Mouse (Mus musculus) lung, adult 2 months (tissue): Measurements from ENCODE around the gene Mast1. TPM values are rescaled to one million over a fixed set of nuclear protein-coding genes. Genes with fewer than 3 reads are reported as not detected.

Experiments used
- DNase-seq: peaks from one replicate; pipeline ENCODE4 v3.0.0; 2022
- H3K4me1 ChIP-seq: fragments of 200-500 bp; 2 replicates; pipeline ENCODE4 v1.6.1; 2011; ENCODE audit warnings: low read length; ENCODE audit not compliant: control insufficient read depth, insufficient read depth
- H3K4me3 ChIP-seq: fragments of 200-500 bp; replicated peaks from 2 replicates; pipeline ENCODE3; 2011; ENCODE audit warnings: low read depth, mild to moderate bottlenecking, control low read depth, low read length; ENCODE audit errors: extremely low read depth
- CTCF ChIP-seq: fragments of 200-500 bp; IDR thresholded peaks from 2 replicates; pipeline ENCODE4 v1.5.1; 2011; ENCODE audit warnings: mild to moderate bottlenecking, low read length, control low read depth; ENCODE audit not compliant: insufficient read depth
- POLR2A ChIP-seq: fragments of 200-500 bp; IDR thresholded peaks from 2 replicates; pipeline ENCODE4 v1.6.1; 2011; ENCODE audit warnings: low read depth, mild to moderate bottlenecking, control low read depth, low read length, borderline replicate concordance; ENCODE audit errors: extremely low read depth
- WGBS: fragments of 180-500 bp; shearing (Covaris S2); methylation state at CpG from one replicate; pipeline ENCODE4 v1.1.7; 2018; 5-methylcytosine and 5-hydroxymethylcytosine counted together
- polyA plus RNA-seq: library from polyadenylated mRNA; depleted of rRNA; stranded (reverse); fragments of >200 nt; gene quantifications from 2 replicates; pipeline ENCODE4 v1.2.3, GENCODE M21; 2012; rRNA removed

Mast1 gene
- polyA plus RNA-seq, 1 experiment, result 0.41 TPM

DNA sequence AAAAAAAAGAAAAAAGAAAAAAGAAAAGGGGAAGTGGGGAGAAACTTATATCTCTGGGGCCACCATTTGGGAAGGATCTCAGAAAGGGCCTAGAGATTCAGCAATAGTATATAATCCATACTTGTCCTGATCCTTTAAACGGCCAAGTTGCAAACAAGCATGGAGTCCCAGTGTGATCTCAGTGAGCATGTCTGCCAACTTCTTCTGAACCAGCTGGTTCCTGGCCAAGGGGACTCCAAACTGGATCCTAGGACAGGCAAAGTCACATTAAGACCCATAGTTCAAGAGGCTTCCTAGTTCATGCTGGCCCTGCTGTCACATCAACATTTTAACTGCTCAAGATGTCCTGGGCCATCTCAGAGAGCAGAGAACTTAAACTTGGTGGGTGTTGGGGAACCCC lies 48.0 kb downstream of the Mast1 start:
- H3K4me1 ChIP-seq, result peaks cover 3% of the 10 kb centered on the region
- TF ChIP-seq POLR2A (no peak), CTCF (no peak)
- 90% methylated on average over 1 of the region's 1 CpGs for WGBS
- no peak for DNase-seq
- H3K4me3 ChIP-seq, result no peak overlapping the region

DNA sequence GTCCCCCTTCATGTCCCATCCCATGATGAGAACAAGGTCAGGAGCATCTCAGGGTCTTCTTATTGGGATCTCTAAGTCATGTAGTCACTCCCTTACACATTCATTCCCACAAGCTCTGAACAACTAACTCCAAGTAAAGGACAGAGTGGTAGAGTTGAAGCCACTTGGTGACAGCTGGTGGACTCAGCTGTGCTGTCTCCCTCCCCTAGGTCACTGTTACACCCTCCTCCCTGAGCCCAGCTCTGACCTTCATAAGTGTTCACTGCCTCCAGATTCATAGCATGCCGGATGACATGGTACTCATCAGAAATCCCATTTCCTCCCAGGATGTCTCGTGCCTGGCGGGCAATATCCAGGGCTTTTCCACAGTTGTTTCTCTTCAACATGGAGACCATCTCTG lies 48.9 kb downstream of the Mast1 start:
- 84% methylated on average over 3 of the region's 3 CpGs for WGBS
- H3K4me3 ChIP-seq, result no peak overlapping the region
- TF ChIP-seq POLR2A, result no peak
- no peak for TF ChIP-seq CTCF
- H3K4me1 ChIP-seq, result no peaks in the 10 kb centered on the region
- no peak for DNase-seq

DNA sequence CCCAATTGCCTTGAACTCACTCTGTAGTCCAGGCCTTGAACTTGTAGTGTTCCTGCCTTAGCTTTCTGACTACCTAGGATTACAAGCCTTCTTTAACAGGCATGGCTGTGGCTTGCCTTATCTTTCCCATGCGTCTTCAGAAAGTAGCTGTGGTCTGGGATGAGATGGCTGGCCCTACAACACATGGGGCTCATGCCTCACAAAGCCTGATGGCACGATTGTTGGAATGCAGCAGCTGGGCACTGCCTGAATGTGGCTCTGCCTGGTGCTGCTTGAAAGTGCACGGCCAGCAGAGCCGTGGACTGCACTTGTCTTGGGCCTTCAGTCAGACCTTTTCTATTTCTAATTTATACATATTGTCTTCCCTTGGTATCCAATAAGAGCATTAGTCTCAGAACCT lies 52.4 kb downstream of the Mast1 start:
- Histone ChIP-seq H3K4me1 (no peaks in the 10 kb centered on the region), H3K4me3 (no peak overlapping the region)
- WGBS, result 85% methylated on average over 4 of the region's 4 CpGs
- TF ChIP-seq POLR2A (no peak), CTCF (no peak)
- no peak for DNase-seq

DNA sequence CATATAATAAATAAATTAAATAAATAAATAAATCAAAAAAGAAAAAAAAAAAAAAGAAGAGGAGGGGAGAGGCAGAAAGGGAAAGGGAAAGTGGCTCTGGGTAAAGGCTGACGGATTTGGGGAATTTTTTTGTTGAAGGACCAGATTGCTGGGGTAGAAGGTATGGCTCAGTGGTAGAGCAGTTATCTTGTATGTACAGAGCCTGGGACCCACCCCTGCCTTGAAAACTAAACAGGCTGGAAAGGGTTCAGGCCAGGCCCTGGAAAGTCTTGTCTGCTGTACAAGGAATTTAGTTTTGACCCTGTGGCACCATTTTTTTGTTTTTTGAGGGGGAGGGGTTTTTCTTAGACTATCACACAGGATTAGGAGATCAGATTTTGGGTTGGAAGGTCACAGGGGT lies 58.2 kb downstream of the Mast1 start:
- no peak overlapping the region for H3K4me3 ChIP-seq
- TF ChIP-seq CTCF (no peak), POLR2A (no peak)
- H3K4me1 ChIP-seq, result no peaks in the 10 kb centered on the region
- DNase-seq, result no peak
- 65% methylated on average over 1 of the region's 1 CpGs for WGBS

- 75% methylated on average over 3 of the region's 3 CpGs for WGBS
- Histone ChIP-seq H3K4me1 (peaks cover 4% of the 10 kb centered on the region), H3K4me3 (no peak overlapping the region)
- no peak for TF ChIP-seq CTCF
- TF ChIP-seq POLR2A, result no peak
- DNase-seq, result no peak
Observed at GRCm38 (mm10) chr8:84877297-84878035, 59.7 kb downstream of the Mast1 start.

DNA sequence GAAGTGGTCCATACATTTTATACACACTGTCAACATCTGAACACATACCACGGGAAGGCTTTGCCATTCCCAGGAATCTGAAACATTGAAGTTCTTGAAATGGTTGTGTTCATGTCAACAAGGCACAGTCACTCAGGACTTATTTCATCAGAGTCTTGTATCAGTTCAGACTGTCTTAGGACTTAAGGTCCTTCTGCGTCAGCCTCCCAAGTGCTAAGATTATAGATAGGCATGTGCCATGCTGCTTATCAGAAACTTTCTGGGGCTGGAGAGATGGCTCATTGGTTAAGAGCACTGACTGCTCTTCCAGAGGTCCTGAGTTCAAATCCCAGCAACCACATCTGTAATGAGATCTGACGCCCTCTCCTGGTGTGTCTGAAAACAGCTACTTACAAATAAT lies 62.8 kb downstream of the Mast1 start:
- no peak overlapping the region for H3K4me3 ChIP-seq
- peaks cover 7% of the 10 kb centered on the region for H3K4me1 ChIP-seq
- TF ChIP-seq POLR2A (no peak), CTCF (no peak)
- 81% methylated on average over 3 of the region's 3 CpGs for WGBS
- no peak for DNase-seq

DNA sequence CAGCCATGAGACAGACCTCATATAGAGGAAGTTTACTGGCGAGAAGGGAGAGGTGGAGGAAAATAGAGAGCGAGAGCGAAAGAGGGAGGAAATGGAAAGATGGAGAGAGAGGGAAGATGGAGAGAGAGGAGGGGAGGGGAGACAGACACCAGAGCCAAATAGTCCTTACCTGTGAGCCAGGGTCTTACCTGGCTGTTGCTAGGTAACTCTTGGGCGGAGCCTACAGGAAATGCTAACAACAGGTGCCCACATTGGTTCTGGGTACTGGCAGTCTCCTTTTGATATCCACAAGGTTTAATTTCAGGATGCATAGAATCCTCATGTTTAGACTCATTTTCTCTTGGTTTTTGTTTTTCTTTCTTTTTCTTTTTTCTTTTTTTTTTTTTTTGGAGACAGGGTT lies 64.1 kb downstream of the Mast1 start:
- DNase-seq, result no peak
- Histone ChIP-seq H3K4me1 (peaks cover 7% of the 10 kb centered on the region), H3K4me3 (no peak overlapping the region)
- WGBS, result 68% methylated on average over 4 of the region's 4 CpGs
- TF ChIP-seq CTCF, result no peak
- TF ChIP-seq POLR2A, result no peak

DNA sequence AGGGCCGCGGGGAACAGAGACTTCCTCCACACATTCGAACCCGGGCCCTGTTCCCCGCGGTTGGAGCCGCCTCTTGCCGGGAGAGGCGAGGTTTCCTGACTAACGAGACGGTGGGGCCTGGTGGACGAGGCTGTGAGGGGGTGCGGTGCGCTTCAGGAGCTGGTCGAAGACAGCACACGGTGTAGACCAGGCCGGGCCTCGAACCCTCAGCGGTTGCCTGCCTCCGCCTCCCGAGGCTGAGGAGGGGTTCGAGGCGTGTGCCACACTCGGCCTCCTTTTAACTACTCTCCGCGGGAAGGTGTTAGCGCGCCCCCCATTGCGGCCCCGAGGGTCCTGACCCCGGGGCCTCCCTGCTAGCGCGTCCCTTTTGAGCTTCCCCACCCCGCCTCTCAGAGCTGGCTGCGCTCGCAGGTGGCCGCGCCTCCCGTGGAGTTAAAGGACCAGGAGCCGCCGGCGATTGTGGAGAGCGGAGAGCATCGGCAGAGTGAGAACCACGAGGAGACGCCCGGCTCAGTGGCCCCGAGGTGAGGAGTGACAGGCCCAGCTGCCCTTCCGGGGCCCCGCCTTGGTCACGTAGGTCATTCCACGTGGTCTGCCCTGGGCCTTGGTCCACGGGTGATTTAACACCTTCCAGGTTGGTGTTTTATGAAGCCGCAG lies 64.7 kb downstream of the Mast1 start:
- DNase-seq, result peak; percentile 37
- H3K4me1 ChIP-seq, result peaks cover 7% of the 10 kb centered on the region
- no peak for TF ChIP-seq CTCF
- TF ChIP-seq POLR2A, result no peak
- 1% methylated on average over 53 of the region's 54 CpGs for WGBS
- H3K4me3 ChIP-seq, result peak overlapping the region; percentile 41

DNA sequence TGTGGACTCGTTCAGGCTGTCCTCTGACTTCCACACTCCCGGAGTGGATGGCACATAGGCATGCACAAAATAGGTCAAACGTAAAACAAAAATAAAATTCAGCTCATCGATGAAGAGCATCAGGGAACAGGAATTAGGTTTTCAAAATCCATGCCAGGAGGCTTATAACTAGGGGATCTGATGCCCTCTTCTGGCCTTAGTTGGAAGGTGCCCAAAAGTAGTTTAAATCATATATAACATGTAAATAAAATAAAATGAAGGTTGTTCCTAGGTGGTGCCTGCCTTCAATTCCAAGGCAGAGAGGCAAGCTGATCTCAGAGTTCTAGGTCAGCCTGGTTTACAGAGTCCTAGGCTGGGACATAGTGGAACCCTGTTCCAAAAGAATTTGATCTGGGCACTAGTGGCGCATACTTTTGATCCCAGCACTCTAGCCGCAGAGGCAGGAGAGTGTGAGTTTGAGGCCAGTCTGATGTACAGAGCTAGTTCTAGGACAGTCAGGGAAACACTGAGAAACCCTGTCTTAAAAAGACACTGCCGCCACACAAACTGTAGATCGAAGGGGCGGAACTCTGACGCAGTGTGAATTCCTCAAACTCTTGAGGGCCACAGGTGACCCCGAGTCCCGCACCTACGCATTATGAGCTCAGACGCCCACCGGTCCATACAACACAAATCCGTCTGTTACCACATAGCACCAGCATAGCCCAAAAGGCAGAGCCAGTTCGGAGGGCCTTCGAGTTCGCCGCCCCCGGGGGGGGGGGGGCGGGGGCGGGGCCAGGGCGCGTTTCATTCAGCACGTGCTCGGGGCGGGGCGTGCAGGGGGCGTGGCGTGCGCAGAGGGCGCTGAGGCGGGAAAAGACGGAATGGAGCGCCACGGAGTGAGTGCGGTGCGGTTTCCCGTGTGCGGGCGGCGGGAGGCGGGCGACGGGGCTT lies 65.5 kb downstream of the Mast1 start, which contains the start of gene Syce2:
TSS of gene Syce2 (plus strand) at position 736 of the 933 bp plus-strand sequence.
- TF ChIP-seq CTCF (no peak), POLR2A (no peak)
- 11% methylated on average over 44 of the region's 46 CpGs for WGBS
- Histone ChIP-seq H3K4me3 (peak within 1 kb of the TSS; percentile 77), H3K4me1 (peaks cover 7% of the 10 kb centered on the region)
- DNase-seq, result peak; percentile 80

Other genes starting within 250 kb of the Mast1 start
- gene Nacc1, start 249.5 kb downstream of the Mast1 start, polyA plus RNA-seq, result 72.5 and 81.8 TPM in 2 replicates
- gene Lyl1, start 235.9 kb downstream of the Mast1 start, polyA plus RNA-seq, result 20.2 and 21.9 TPM in 2 replicates
- 2.0 and 2.8 TPM in 2 replicates for gene G430095P16Rik, start 214.4 kb downstream of the Mast1 start, polyA plus RNA-seq
- gene Nfix, start 137.0 kb downstream of the Mast1 start, polyA plus RNA-seq, result 80.1 and 96.2 TPM in 2 replicates
- 2.5 and 2.9 TPM in 2 replicates for gene Dand5, start 114.5 kb downstream of the Mast1 start, polyA plus RNA-seq
- gene Gadd45gip1, start 105.8 kb downstream of the Mast1 start, polyA plus RNA-seq, result 21.3 and 31.7 TPM in 2 replicates
- gene Rad23a, start 96.7 kb downstream of the Mast1 start, polyA plus RNA-seq, result 72.6 and 75.9 TPM in 2 replicates
- gene Calr, start 90.4 kb downstream of the Mast1 start, polyA plus RNA-seq, result 152 and 189 TPM in 2 replicates
- gene Farsa, start 80.4 kb downstream of the Mast1 start, polyA plus RNA-seq, result 33.8 and 42.4 TPM in 2 replicates
- gene Syce2, start 65.2 kb downstream of the Mast1 start, polyA plus RNA-seq, result 1.5 and 1.8 TPM in 2 replicates
- gene Gcdh, start 43.4 kb downstream of the Mast1 start, polyA plus RNA-seq, result 65.8 and 75.3 TPM in 2 replicates
- gene Klf1, start 35.4 kb downstream of the Mast1 start, polyA plus RNA-seq, result 0.14 and 0.23 TPM in 2 replicates
- 19.6 and 26.7 TPM in 2 replicates for gene Dnase2a, start 28.8 kb downstream of the Mast1 start, polyA plus RNA-seq
- not detected in 2 replicates for gene Rtbdn, start 9.6 kb upstream of the Mast1 start, polyA plus RNA-seq
- not detected in 2 replicates for gene Gm49661, start 32.1 kb upstream of the Mast1 start, polyA plus RNA-seq
- gene Prdx2, start 32.2 kb upstream of the Mast1 start, polyA plus RNA-seq, result 93.2 and 117 TPM in 2 replicates
- 27.4 and 30.4 TPM in 2 replicates for gene Rnaseh2a, start 32.4 kb upstream of the Mast1 start, polyA plus RNA-seq
- 80.8 and 125 TPM in 2 replicates for gene Junb, start 41.4 kb upstream of the Mast1 start, polyA plus RNA-seq
- gene Hook2, start 53.2 kb upstream of the Mast1 start, polyA plus RNA-seq, result 9.5 and 10.5 TPM in 2 replicates
- 0.13 and 0.23 TPM in 2 replicates for gene Best2, start 77.2 kb upstream of the Mast1 start, polyA plus RNA-seq
- gene Asna1, start 87.9 kb upstream of the Mast1 start, polyA plus RNA-seq, result 87.2 and 128 TPM in 2 replicates
- gene Trir, start 89.5 kb upstream of the Mast1 start, polyA plus RNA-seq, result 96.9 and 99.1 TPM in 2 replicates
- gene Tnpo2, start 99.6 kb upstream of the Mast1 start, polyA plus RNA-seq, result 49.1 and 68.3 TPM in 2 replicates
- 42.5 and 44.7 TPM in 2 replicates for gene Fbxw9, start 122.7 kb upstream of the Mast1 start, polyA plus RNA-seq
- gene Gm5741, start 130.6 kb upstream of the Mast1 start, polyA plus RNA-seq, result not detected in 2 replicates
- 45.9 and 49.9 TPM in 2 replicates for gene Dhps, start 134.4 kb upstream of the Mast1 start, polyA plus RNA-seq
- 97.1 and 120 TPM in 2 replicates for gene Wdr83os, start 143.4 kb upstream of the Mast1 start, polyA plus RNA-seq
- gene Wdr83, start 143.9 kb upstream of the Mast1 start, polyA plus RNA-seq, result 21.2 and 33.1 TPM in 2 replicates
- 74.1 and 87.1 TPM in 2 replicates for gene Man2b1, start 145.9 kb upstream of the Mast1 start, polyA plus RNA-seq
- 0.37 and 0.66 TPM in 2 replicates for gene Zfp791, start 185.7 kb upstream of the Mast1 start, polyA plus RNA-seq
- gene Cks1brt, start 214.6 kb upstream of the Mast1 start, polyA plus RNA-seq, result not detected in 2 replicates